Mouse (Mus musculus) lung, postnatal 0 days (tissue): ENCODE measurements around the gene Pon3.

ENCODE experiments used
- CTCF ChIP-seq: IDR thresholded peaks from 2 replicates; pipeline ENCODE4 v1.5.1; 2016; ENCODE audit warnings: antibody characterized with exemption, mild to moderate bottlenecking
- EP300 ChIP-seq: IDR thresholded peaks from 2 replicates; pipeline ENCODE4 v1.6.1; 2016; ENCODE audit warnings: antibody characterized with exemption, mild to moderate bottlenecking, control low read depth

DNA sequence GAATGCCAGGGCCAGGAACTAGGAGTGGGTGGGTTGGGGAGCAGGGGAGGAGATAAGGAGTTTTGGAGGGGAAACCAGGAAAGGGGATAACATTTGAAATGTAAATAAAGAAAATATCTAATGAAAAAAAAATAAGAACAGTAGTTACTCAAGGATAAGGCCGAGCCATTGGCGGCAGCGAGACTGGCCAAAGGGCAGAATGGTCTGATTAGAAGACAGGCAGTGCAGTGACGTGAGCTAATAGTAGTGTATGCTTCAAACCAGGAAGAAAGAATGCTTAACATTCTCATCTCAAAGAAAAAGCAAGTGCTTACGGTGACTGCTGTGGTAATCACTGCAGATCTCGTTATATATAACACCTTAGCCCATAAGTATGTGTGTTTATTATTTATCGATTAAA lies 40.0 kb upstream of the Pon3 start:
- TF ChIP-seq CTCF (no peak), EP300 (no peak)
